Mouse (Mus musculus) heart, embryonic 10.5 days (tissue): Measurements from ENCODE around the gene Prpf38a. TPM values are rescaled to one million over a fixed set of nuclear protein-coding genes. Genes with fewer than 3 reads are reported as not detected.
A peak's percentile ranks its signal among the peaks of the same experiment; 100 is the strongest.

ENCODE experiments used
- DNase-seq: peaks from one replicate; pipeline ENCODE4 v3.0.0-alpha.2; 2017; ENCODE audit warnings: low spot score
- H3K27ac ChIP-seq: fragments of 300-500 bp; sonication (generic); 2 replicates; pipeline ENCODE4 v1.5.1; 2016; ENCODE audit warnings: mild to moderate bottlenecking
- H3K27me3 ChIP-seq: fragments of 300-500 bp; sonication (generic); 2 replicates; pipeline ENCODE4 v1.6.1; 2016; ENCODE audit warnings: mild to moderate bottlenecking; ENCODE audit not compliant: poor library complexity, insufficient read depth, severe bottlenecking
- H3K36me3 ChIP-seq: fragments of 300-500 bp; sonication (generic); 2 replicates; pipeline ENCODE4 v1.6.1; 2016; ENCODE audit warnings: mild to moderate bottlenecking, moderate library complexity
- H3K4me1 ChIP-seq: fragments of 300-500 bp; sonication (generic); 2 replicates; pipeline ENCODE4 v1.6.1; 2016; ENCODE audit warnings: mild to moderate bottlenecking
- H3K4me3 ChIP-seq: fragments of 300-500 bp; sonication (generic); 2 replicates; pipeline ENCODE4 v1.5.1; 2016; ENCODE audit warnings: mild to moderate bottlenecking, moderate library complexity
- H3K9me3 ChIP-seq: fragments of 300-500 bp; sonication (generic); 2 replicates; pipeline ENCODE4 v1.6.1; 2016; ENCODE audit warnings: mild to moderate bottlenecking, moderate library complexity
- WGBS: fragments of 180-500 bp; shearing (Covaris S2); methylation state at CpG from one replicate; pipeline ENCODE4 v1.1.7; 2016; 5-methylcytosine and 5-hydroxymethylcytosine counted together
- polyA plus RNA-seq: library from polyadenylated mRNA; unstranded; fragments of >200 nt; fragmentation: Nextera tagmentation; extraction: Ambion mirVana; gene quantifications from 2 replicates; pipeline ENCODE4 v1.2.1, GENCODE M21; 2016

Gene Prpf38a
- polyA plus RNA-seq, 1 experiment from 2014 or later = 88.7 TPM

GRCm38 (mm10) chr4:108593376-108593775 lies 14.2 kb upstream of the Prpf38a start:
- Histone ChIP-seq H3K4me1 (0 out of 2 replicates have a peak, but pooled peaks cover 4% of the 10 kb centered on the region), H3K27ac (no peak overlapping the region), H3K27me3 (no peaks in the 10 kb centered on the region), H3K4me3 (no peak overlapping the region), H3K9me3 (no peaks in the 10 kb centered on the region), H3K36me3 (peaks cover 16% of the 10 kb centered on the region)
- no peak for DNase-seq
- 77% methylated on average over 2 of the region's 2 CpGs for WGBS

GRCm38 (mm10) chr4:108579743-108580411 lies 741 bp upstream of the Prpf38a start:
- peak overlapping the region; percentile 84 for H3K4me3 ChIP-seq
- under 1% methylated on average over 16 of the region's 16 CpGs for WGBS
- no peak for DNase-seq

DNA sequence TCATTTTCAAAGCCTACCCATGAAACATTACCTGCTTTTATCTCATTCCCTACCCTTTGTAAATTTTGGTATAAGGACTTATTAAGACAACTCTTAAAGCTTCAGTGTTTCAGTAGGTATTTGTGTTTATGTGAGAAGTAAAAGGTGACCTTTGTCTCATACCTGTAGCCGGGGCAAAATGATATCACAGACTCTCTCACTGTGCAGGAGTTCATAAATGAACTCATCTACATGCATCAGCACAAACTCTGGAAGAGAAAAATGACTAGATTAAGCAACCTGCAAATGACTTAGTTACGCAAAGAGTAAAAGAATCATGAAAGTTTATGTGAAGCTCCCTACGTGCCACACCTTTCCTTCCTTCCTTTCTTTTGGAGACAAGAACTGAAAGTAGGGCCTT lies 6.5 kb downstream of the Prpf38a start:
- Histone ChIP-seq H3K36me3 (peaks cover 78% of the 10 kb centered on the region), H3K27me3 (no peaks in the 10 kb centered on the region), H3K27ac (no peak overlapping the region), H3K4me3 (no peak overlapping the region), H3K9me3 (no peaks in the 10 kb centered on the region), H3K4me1 (peaks cover 5% of the 10 kb centered on the region; the same call in 1 of the 2 replicates)
- DNase-seq = no peak
- 96% methylated on average over 3 of the region's 3 CpGs for WGBS

More at GRCm38 (mm10) chr4:108579743-108580411, 741 bp upstream of the Prpf38a start:
- no peaks in the 10 kb centered on the region for H3K27me3 ChIP-seq
- no peaks in the 10 kb centered on the region for H3K9me3 ChIP-seq
- peaks cover 25% of the 10 kb centered on the region for H3K4me1 ChIP-seq
- peak overlapping the region; percentile 88 for H3K27ac ChIP-seq
- peaks cover 29% of the 10 kb centered on the region for H3K36me3 ChIP-seq

DNA sequence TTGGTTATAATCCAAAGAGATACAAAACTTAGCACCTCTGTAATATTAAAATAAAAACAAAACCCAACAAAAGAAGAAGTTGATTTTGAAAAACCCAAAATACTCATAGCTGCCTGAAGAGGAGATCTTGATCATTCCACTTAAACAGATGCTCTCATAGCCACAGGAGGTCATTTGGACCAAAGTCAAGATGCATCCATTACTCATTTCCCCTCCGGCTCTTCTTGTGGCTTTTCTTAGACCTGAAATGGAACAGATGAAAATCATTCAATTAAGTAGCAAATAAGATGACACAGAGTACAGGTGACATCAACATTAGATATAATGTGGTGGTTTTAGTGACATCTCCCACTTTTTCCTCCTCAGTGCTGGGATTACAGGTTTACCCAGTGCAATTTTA lies 14.1 kb downstream of the Prpf38a start:
- WGBS = 89% methylated on average over 1 of the region's 1 CpGs
- Histone ChIP-seq H3K4me1 (no peaks in the 10 kb centered on the region), H3K9me3 (no peaks in the 10 kb centered on the region), H3K27me3 (no peaks in the 10 kb centered on the region), H3K36me3 (peaks cover 97% of the 10 kb centered on the region), H3K27ac (no peak overlapping the region), H3K4me3 (no peak overlapping the region)
- no peak for DNase-seq

GRCm38 (mm10) chr4:108539701-108540100 lies 39.4 kb downstream of the Prpf38a start:
- no peaks in the 10 kb centered on the region for H3K27me3 ChIP-seq
- no peak overlapping the region for H3K27ac ChIP-seq
- peaks cover 30% of the 10 kb centered on the region for H3K36me3 ChIP-seq
- DNase-seq = no peak
- 95% methylated on average over 2 of the region's 2 CpGs for WGBS
- no peak overlapping the region for H3K4me3 ChIP-seq
- no peaks in the 10 kb centered on the region for H3K4me1 ChIP-seq
- H3K9me3 ChIP-seq = no peaks in the 10 kb centered on the region

Other genes with a start within 250 kb of the Prpf38a start
- gene Shisal2a, start 196.0 kb downstream of the Prpf38a start, polyA plus RNA-seq = 3.0 and 3.5 TPM in 2 replicates
- gene Gpx7, start 172.4 kb downstream of the Prpf38a start, polyA plus RNA-seq = 54.3 and 58.8 TPM in 2 replicates
- 44.6 and 79.6 TPM in 2 replicates for gene Tut4, start 119.9 kb downstream of the Prpf38a start, polyA plus RNA-seq
- gene Orc1, start 87 bp upstream of the Prpf38a start, polyA plus RNA-seq = 11.7 and 14.3 TPM in 2 replicates
- 23.1 and 24.7 TPM in 2 replicates for gene Cc2d1b, start 40.6 kb upstream of the Prpf38a start, polyA plus RNA-seq
- 0.92 and 1.4 TPM in 2 replicates for gene 3110021N24Rik, start 140.3 kb upstream of the Prpf38a start, polyA plus RNA-seq
- 3.3 and 3.4 TPM in 2 replicates for gene Zfyve9, start 201.5 kb upstream of the Prpf38a start, polyA plus RNA-seq